In genomic region chr3:109732327-109733182, GRCm38 (mm10) we compare ENCODE assay signal across 7 mouse cellular contexts.
DNase-seq lines count a peak whose midpoint lies in the region; ATAC-seq lines count a peak whose summit lies in the region.

No protein-coding gene starts in this region.

- H3K4me3 ChIP-seq in neural tube, embryonic 15.5 days (replicated peaks): no peak overlapping the region

- H3K9me3 ChIP-seq in neural tube, embryonic 15.5 days (replicated peaks): no peaks in the 10 kb centered on the region

- H3K4me2 ChIP-seq in neural tube, embryonic 15.5 days: peak overlapping the region; percentile 9; the same call in 1 of the 2 replicates

- H3K27ac ChIP-seq in neural tube, embryonic 15.5 days (replicated peaks): no peak overlapping the region

- H3K36me3 ChIP-seq in neural tube, embryonic 15.5 days: no peaks in the 10 kb centered on the region

- ATAC-seq in granulocyte monocyte progenitor cell, adult 5-6 weeks (replicated peaks; ENCODE audit: poor library complexity, severe bottlenecking): peak; percentile 87
- peak; percentile 91 for ATAC-seq in neural tube, embryonic 15.5 days (ENCODE audit: low FRiP score)

- no peaks in the 10 kb centered on the region for H3K27me3 ChIP-seq in neural tube, embryonic 15.5 days (replicated peaks)

- H3K4me1 ChIP-seq in neural tube, embryonic 15.5 days: peaks cover 10% of the 10 kb centered on the region

- peak; percentile 14 for DNase-seq in thymus, postnatal 4 days
- DNase-seq in thymus, postnatal 10 days (ENCODE audit: low spot score in 2 of 2): no peak
- peak; percentile 43 for DNase-seq in cerebellum, adult 9-11 months
- DNase-seq in kidney, postnatal 4 days: peak; percentile 17 to 38
- DNase-seq in urinary bladder, postnatal 4 days (ENCODE audit: low spot score in 2 of 2): no peak

- 43% methylated on average over 10 of the region's 10 CpGs for WGBS in neural tube, embryonic 15.5 days

- H3K9ac ChIP-seq in neural tube, embryonic 15.5 days (replicated peaks): no peak overlapping the region

Comparison
In these comparisons a context has a peak if more than half of its experiments do, and no peak if none do; other contexts are left out.
1. DNase-seq: peak in thymus, postnatal 4 days (single experiment), cerebellum, adult 9-11 months (single experiment) and kidney, postnatal 4 days (2 of 2); none in thymus, postnatal 10 days (0 of 2) and urinary bladder, postnatal 4 days (0 of 2).